Mouse (Mus musculus): ENCODE results near the gene Pate4.
"Not testable (repeated sequence)": the region's sequence is repeated elsewhere in the genome, so short reads cannot be mapped to it uniquely, and the experiment has no call there.

The Pate4 gene

DNA sequence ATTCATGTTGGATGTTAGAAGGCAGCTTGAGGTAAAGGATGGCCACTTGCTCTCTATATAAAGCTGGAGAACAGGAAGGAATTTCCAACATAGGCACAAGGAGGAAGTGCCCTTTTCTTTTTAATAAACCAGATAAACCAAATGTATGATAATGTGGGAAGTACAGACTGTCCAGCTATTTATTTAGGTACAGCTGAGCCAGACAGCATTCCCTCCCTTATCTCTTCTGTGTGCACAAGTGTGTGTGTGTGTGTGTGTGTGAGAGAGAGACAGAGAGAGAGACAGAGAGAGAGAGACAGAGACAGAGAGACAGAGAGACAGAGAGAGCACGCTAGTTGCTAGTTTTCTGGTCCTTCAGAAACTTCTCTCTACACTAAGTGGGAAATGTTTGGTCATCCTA lies at the start of gene Pate4:
Pate4 (minus strand) TSS at position 101 of the 400 bp plus-strand sequence.
- no peak for DNase-seq

- no peak for DNase-seq
Observed at GRCm38 (mm10) chr9:35648102-35648501, 36.4 kb upstream of the Pate4 start, which contains the start of gene Pate3. Gene Pate3 (minus strand): TSS chr9:35648202.

GRCm38 (mm10) chr9:35632981-35633380 lies 21.2 kb upstream of the Pate4 start:
- DNase-seq, result no peak

GRCm38 (mm10) chr9:35616784-35617183 lies 5.0 kb upstream of the Pate4 start:
- DNase-seq, result not testable (repeated sequence)

DNA sequence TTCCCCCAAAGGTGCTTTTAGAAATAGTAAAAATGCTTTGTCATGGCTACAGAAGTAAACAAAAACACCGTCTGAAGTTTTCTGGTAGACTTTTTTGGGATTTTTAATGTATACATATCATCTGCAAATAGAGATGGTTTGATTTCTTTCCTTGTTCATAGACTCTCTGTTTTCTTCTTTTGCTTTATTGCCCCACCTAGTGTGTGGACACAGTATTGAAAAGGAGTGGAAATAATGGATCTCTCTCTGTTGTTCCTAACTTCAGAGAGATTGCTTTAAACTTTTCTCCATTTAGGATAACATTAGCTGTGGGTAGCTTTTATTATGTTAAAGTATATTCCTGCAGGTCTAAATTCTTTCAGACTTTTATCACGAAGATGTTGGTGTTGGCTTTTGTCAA lies 2.3 kb upstream of the Pate4 start:
- no peak for DNase-seq

- DNase-seq, result no peak
Observed at GRCm38 (mm10) chr9:35607647-35608405, 3.9 kb downstream of the Pate4 start.

DNA sequence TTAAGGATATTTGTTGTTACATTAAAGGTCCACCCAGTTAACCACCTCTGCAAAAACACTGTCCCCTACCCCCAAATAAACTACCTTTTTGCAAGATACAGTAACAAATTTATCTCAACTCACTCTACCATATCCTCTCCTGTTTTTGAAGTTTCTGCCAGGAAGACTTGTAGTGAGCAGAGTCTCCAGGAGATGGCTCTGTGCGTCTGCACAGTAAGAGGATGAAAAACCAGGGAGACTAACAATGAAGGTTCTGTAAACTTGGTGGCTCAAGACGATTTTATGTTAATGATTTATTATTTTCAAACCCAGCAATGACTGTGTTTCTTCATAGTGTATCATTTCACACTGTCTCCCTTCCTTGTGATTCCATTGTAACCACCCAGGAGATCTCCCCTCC lies 18.8 kb downstream of the Pate4 start:
- DNase-seq, result peak; percentile 14 to 26

DNA sequence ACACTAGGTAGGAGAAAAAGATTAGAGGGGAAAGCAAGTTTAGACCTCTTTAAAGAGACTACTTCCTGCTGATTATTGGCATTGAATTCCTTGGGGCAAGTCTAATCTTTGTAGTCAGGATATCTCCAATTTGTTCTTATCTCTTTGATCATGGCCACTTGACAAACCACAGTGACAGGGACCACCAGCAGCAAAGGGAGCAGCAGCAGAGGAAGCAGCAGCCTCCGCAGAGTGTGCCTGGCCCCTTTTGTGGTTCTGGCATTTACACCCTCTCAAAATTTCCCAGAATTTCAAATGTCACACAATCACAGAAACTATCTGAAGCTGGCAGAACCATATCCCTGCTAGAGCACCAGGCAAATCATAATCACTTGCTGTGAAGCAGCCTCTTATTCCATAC lies 24.1 kb downstream of the Pate4 start:
- no peak for DNase-seq

DNA sequence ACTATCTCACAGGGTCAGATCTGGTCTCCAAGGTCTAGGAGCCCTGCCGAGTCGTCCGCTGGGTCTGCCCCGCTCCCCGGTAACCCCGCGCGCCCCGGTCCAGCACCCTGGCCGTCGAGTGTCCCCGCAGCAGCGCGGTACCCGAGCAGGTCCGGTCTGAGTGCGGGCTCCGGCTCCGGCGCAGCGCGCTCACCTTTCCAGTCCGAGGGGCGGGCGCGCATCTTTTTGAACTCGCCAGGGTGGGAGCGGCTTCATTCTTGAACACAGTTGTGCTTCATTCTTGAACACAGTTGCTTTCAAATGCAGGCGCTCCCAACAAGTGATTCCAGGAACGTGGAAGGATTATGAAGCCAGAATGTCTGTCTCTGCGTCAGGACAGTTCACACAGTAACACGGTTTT lies 37.3 kb downstream of the Pate4 start:
- DNase-seq, result no peak

DNA sequence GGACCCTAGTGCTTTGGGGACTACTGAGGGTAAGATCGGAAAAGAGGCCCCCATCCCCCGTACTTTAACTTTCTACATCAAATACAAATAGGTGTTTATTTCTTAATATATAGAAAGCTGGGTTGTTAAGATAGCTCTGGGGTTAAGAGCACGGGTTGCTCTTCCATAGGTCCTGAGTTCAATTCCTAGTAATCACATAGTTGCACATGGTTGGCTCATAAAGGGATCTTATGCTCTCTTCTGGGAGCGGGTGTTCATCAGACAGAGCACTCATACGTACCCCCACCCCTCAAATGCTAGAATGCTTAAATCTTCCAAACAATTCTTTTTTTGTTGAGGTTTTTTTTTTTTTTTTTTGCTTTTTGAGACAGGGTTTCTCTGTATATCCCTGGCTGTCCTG lies 41.1 kb downstream of the Pate4 start:
- no peak for DNase-seq

GRCm38 (mm10) chr9:35569571-35570534 lies 41.9 kb downstream of the Pate4 start, which contains the start of the genes Pate2 and Hyls1:
Gene Pate2 (plus strand): TSS chr9:35570284.
Gene Hyls1 (minus strand): TSS chr9:35570398.
- DNase-seq, result peak; percentile 94 to 95

DNA sequence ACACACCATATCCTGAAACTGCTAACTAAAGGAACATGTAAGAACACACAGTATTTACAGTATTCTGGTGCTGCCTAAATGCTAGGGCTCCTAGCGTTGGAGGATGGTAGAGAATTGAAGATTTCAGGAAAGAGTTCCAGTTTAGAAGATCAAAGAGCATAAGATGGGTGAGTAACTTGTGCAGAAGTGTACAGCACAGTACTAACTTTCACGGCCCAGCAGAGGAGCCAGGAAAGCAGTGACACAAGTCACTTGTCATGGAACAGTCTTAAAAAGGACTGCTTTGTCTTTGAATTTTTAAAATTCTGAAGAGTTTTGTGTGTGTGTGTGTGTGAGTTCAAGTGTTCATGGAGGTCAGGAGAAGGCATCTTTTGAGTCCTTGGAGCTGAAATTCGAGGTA lies 43.7 kb downstream of the Pate4 start:
- no peak for DNase-seq

DNA sequence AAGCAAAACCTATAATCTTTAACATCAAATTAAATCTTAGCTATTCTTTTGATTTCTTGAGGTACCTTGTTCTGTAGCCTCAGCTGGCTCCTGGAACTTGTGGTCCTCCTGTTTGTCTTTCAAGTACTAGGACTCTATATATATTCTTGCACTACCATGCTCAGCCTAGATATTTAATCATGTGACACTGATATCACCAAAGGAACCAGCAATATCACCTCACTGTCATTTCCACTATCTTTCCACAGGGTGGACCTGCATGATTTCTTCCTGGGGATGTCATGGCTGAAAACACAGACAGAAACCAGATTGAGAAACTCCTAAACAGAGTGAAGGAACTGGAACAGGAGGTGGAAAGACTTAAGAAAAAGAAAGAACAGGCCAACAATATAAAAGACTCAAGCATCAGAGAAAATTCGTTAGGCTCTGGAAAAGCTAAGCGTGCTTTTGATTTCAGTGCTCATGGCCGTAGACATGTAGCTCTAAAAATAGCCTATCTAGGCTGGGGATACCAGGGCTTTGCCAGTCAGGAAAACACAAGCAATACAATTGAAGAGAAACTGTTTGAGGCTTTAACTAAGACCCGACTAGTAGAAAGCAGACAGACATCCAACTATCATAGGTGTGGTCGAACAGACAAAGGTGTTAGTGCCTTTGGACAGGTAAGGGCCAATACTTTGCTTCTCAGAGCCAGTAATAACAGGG lies 47.1 kb downstream of the Pate4 start:
- DNase-seq, result no peak

GRCm38 (mm10) chr9:35561583-35561982 lies 50.2 kb downstream of the Pate4 start:
- DNase-seq, result no peak

- no peak for DNase-seq
Observed at GRCm38 (mm10) chr9:35561076-35561475, 50.7 kb downstream of the Pate4 start.

GRCm38 (mm10) chr9:35559009-35559890 lies 52.5 kb downstream of the Pate4 start:
- DNase-seq, result peak; percentile 90

DNA sequence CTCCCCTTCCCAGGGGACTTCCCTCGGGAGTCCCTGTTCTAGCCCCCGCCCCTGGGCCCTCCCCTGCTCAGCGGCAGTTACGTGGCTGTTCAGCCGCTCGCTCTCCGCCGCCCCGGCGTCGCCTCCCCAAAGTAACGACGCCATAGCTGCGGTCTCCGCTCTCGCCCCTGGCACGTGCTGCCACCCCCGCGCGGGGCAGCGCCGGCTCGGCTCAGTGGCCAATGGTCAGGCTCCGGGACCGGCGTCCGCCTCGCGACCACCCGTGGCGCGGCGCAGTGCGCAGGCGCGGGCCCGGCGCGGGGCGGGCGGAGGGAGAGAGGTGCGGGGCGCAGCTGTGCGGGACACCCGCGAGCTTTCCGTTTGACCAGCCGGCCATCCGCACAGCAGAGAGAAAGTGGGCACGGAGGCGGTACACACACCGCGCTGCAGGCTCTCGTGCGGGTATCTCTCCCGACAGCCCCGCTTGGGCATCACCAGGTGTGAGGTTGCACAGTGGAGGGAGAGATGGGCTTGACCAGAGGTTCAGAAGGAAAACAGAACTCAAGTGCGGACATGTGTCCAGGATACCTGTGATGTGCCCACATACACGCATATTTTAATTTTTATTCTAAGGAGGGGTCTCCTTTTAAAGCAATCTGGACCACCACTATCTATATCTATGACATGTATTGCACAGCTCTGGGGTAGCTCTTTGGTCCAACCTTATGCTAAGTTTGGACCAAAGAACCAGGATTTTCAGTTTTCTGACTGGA lies 53.3 kb downstream of the Pate4 start, which contains the start of the genes Ddx25 and Pus3:
Ddx25 (minus strand) TSS at position 272 of the 752 bp plus-strand sequence.
Pus3 (plus strand) TSS at position 339 of the 752 bp plus-strand sequence.
- DNase-seq, result peak; percentile 89 to 93

Data from cerebellum, postnatal 14 days (tissue).